Mouse (Mus musculus): ENCODE measurements around the gene 4930404N11Rik. TPM values are rescaled to one million over a fixed set of nuclear protein-coding genes. Genes with fewer than 3 reads are reported as not detected.
A peak's percentile ranks its signal among the peaks of the same experiment; 100 is the strongest.

The 4930404N11Rik gene
- total RNA-seq, 2 experiments from 2014 or later: 1.6 to 2.0 TPM

DNA sequence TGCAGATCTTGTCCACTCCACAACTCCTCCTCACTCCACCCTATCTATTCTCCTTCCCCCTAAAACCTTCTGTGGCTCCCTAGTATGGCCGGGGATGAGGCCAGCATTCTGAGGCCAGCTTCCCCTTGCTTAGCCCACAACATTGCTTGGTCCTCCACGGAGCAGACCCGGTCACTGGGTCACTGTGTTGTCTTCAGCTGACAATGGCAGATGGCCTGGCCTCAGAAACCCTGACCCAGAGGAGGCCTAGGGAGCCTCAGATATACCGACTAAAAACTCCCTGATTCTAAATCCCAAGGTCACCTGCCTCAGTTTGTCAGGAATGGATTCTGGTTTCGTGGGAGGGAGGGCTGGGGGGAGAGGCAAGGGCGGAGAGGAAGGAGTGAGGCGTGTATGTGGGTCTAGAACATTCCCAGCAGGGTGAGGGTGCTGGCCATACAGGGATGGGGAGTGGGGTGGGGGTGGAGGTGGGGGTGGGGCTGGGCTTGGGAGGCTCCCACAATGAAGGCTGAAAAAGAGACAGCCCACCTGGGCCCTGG lies 36.7 kb upstream of the 4930404N11Rik start:
- no peak for DNase-seq (ENCODE audit: low spot score in 2 of 2)

DNA sequence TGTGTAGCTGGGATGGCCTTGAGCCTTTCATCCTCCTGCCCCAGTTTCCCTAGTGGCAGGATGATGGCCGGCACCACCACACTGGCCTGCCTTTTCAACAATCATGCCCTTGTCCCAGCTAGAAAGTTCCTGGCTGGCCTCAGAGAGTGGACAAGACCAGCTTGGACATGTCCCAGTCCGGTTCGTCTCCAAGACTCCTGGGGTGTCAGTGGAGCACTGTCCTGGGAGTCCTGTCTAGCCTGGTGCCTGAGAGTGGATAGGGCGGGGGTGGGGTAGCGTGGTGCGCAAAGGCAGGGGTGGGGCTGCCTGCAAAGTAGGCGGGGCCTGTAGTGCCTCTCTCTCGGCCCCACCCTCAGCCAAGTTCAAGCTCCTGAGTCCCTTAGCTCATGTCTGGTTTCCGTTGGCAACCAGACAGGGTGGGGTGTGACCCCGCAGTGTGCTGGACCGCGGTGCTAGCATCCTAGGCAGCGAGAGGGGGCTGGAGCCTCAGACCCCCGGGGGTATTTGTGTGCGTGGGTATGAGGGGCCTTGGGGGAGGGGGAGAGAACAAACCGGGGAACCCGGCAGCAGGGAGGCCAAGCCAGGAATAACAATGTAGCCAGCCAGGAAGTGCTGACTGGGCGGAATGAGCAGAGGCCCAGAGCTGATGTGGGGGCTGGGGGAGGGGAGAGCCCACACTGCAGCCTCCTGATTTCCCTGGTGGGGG lies 36.1 kb upstream of the 4930404N11Rik start:
- peak in 1 of 2 experiments; percentile 60 for DNase-seq (ENCODE audit: low spot score in 2 of 2)

DNA sequence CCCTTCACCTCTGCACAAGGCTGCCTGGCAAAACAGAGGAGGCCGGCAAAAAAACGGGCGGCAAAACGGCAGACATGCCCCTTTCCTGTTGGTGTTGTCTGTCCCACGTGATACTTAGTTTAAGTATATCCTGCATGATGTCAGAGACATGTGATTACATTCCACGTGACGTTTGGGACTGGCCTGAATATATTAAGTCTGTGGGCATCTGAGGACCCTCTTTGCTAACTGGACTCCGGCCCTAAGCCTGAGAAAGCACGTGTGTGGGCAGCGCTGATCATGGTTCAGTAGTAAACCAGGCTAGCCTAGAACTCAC lies 35.5 kb upstream of the 4930404N11Rik start:
- no peak for DNase-seq (ENCODE audit: low spot score in 2 of 2)

DNA sequence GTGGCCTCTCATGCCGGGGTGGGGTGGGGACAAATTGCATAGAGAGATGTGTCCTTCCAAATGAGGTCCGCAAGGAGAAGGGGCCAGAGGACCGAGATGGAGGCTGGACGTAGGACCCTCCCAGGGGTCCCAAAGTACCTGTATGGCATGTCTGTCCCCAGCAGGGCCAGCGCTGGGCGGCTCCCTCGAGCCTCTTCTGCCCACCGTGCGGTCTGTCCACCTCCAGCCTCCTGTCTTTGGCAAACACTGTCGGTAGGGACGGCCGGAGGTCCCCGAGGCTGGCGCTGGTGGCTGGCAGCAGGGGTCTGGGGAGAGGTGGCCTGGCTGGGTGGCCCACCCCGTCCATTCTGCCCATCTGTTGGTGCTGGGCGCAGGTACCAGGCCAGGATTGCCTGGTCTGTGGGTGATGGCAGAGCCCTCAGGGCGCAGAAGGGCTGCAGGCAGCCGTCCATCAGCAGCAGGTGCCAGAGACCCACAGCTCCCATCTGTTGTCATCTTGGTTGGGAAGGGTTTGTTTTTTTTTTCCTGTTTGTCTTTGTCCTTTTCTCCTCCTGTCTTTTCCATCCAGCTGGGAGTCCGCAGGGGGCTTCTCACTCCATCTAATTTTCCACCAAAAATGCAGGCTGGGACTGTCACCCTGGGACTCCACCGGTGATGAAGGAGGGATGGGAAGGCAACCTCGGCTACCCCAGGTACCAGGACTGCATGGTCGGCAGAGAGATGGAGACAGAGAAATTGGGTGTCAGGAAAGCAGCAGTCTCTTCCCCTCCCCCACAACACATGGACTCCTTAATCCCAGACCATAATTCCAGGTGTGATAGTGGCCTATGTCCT lies 35.0 kb upstream of the 4930404N11Rik start:
- DNase-seq (ENCODE audit: low spot score in 2 of 2): no peak

DNA sequence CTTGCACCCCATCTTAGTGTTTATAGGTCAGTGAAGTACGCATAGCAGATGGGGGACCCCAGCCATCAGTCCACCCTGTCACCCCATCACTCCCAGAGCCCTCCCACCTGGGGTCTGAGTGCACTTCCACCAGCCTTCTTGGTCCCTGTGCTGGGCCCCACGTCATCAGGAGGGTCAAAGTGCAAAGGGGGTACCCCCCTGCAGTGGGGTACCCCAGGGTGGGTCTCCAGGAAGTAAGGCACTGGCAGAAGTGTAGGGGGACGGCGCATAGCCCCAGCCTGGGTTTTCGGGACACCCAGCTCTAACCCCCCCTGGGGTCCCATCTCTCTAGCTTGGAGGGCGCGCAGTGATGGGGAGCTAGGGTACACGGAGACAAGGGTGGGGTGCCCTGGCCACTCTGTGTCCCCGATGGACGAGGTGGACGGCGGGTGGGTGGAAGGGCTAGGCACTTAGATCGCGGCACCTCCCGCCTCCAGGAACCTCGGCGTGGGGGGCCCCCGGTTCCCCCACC lies 34.2 kb upstream of the 4930404N11Rik start:
- no peak for DNase-seq (ENCODE audit: low spot score in 2 of 2)

DNA sequence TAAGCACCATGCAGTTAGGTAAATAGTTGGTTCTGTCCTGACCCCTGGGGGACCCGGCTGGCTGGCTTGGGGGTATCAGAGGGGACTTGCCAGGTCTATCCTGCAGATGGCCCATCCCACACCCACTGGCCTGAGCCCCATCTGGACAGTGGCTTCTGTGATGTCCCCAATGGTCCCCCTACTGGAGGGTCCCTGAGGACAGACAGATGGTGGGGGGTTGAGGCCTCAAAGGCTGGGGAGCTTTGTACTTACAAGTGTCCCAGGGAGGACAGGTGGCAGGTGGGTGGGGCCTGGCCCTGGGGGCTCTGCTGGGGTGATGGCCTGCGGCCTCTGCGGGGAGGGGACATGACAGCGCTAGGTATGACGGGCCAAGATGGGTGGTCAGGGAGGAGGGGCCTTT lies 33.7 kb upstream of the 4930404N11Rik start:
- no peak for DNase-seq (ENCODE audit: low spot score in 2 of 2)

DNA sequence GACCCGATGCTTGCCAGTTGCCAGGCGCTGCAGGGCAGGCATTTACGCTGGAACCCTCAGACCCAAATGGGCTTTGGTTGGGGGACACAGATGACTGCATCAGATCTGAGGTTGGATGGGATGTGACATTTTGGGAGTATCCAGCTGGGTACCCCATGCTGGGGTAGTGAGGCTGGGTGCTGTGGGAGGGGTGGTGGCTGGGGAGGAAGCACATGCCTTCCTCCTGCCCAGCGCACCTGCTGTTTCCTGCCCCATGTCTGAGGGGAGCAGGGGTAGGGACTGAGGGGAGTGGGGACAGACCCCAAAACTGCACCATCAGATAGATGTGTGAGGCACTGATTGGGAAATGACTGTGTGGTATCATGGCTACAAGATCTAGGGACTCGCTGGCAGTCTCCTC lies 31.1 kb upstream of the 4930404N11Rik start:
- DNase-seq (ENCODE audit: low spot score in 2 of 2): no peak

DNA sequence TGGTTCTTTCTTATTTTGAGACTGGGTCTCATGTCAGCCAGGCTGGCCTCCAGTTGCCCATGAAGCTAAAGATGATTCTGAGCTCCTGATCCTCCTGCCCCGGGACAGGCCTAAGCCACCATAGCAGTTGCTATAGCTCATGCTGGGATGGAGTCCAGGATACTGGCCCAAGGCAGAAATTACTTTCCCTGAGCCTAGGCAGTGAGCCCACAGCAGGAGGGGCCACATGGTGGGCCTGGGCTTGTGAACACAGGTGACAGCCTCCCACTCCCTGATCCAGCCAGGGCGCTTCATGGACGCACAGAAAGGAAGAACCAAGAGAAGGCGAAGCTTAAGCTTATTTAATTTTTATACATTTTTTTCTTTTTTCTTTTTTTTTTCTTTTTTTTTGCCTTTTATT lies 30.2 kb upstream of the 4930404N11Rik start:
- no peak for DNase-seq (ENCODE audit: low spot score in 2 of 2)

DNA sequence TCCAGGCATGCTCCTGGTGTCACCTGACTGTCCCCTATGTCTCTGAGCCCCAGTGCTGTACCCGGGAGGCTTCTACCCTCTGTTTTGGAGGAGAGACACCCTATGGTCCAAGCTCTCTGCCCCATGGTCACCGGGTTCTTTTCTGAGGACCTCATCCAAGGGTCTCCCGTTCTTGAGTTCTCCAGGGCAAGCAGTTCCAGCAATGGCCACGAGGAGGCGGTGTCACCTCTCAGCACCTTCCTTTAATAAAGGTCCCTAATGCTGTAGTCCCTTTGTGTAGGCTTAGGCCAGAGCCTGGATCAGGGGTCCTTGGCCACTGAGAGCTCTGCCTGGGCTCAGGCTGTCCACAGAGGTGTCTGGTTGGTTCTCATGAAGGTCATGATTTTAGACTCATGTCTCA lies 29.5 kb upstream of the 4930404N11Rik start:
- DNase-seq (ENCODE audit: low spot score in 2 of 2): peak in 1 of 2 experiments; percentile 77

DNA sequence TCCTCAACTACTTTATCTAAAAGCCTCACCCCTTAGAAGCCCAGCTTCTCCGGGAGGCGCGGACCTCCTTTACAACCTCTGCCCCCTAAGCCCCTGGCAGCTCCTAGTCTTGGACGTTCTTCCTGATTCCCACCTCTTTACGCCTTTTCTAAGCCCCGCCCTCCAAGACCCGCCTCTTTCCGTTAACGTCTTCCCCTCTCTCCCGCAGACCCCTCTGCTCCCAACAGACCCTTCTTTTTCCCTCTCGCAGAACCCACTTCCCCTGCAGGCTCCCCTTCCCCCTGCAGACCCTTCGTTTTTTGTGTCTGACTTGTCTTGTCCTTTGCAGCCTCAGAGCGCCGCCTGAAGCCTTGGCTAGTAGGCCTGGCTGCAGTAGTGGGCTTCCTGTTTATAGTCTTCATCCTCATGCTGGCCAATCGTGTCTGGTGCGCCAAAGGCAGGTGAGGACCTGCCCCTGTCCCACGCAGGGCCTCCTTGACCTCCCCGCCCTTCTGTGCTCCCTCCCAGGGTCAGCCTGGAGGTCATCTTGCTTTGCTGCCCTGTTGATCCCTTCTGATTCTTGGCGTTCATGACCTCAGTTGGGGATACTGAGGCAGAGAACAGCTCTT lies 27.9 kb upstream of the 4930404N11Rik start:
- DNase-seq (ENCODE audit: low spot score in 2 of 2): no peak

DNA sequence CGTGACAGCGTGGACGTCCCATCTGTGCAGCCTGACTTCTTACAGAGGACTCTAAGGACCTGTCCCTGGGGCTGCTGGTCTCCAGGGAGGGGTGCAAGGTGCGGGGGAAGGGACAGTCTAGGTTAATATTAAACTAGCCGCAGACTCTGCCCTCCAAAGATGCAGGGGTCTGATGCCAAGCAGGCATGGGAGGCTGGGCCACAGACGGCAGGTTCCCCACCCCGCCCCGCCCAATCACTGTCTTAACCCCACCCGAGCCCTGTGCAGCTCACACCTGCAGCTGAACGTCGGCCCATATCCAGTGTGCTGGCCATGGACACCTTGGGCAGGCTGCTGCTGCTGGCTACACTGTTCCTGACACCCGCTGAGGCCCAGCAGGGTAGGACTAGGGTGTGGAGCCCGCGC lies 27.2 kb upstream of the 4930404N11Rik start, which contains the start of gene Smim24:
Smim24 (plus strand) TSS at position 271 of the 405 bp plus-strand sequence.
- DNase-seq (ENCODE audit: low spot score in 2 of 2): no peak

DNA sequence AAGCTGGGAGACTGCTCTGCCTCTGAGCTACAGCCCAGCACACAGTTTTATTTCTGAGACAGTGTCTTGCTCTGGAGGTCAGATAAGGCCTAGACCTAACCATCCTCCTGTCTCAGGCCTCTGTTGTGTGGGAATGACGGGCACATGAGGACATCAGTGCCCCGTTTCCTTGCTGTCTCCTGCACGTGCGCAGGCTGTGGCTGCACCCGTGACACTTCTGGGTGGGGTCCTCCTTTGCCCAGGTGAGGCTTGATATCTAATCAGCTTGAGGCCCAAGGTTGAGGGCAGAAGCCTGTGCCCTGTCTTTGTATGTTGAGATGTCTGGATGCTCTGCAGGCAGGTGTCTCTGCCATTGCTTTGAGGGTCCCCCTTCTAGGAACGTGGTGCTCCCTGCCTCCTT lies 26.7 kb upstream of the 4930404N11Rik start:
- DNase-seq (ENCODE audit: low spot score in 2 of 2): no peak

DNA sequence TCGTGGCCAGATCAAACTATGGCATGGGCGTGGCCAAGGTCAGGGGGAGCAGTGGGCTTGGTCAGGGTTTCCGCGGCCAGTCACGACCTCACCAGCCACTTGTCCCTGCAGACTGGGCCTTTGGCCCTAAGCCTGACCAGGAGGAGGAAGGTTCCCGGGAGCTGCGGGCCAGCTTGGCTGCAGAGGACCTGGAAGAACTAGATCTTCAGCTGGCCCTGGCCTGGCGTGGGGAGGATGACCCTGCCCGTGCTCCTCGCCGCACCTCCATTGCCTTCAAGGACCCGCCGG lies 25.0 kb upstream of the 4930404N11Rik start:
- no peak for DNase-seq (ENCODE audit: low spot score in 2 of 2)

DNA sequence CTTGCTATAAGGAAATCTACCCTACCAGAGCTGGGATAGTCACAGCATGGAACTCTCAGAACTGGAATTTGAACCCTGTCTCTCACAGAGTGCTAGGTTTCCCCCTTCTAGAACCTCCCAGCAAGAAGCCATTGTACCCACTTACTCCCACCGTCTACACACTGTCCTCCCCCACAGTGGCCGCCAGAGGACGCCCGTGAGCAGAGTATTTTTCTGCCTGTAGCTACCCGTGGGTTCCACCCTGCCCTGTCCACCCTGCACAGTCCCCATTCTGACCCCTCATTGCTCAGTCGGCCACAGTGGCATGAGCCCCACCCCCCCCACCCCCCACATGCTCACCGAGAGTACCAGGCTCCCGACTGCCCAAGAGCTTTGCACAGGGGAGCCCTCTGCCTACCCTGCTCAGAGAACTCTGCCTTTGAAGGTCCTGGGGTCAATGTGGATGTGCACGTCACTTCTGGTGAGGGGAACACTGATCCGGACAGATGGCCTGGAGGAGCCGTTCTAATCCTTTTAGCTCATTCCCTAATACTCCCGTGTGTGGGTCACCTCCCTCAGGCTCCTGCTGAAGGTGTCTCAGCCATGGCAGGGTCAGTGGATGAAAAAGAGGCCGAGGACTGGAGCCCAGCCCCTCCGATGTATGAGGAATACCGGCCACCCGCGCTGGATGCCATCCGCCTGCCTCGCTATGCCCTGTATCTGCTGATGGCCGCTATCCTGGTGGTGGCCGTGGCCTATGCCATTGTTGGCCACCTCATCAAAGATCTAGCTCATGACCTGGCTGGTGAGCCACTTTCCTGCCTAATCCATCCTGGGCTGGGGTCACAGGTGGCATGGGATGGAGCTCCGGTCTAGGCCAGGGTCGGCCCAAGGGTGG lies 24.4 kb upstream of the 4930404N11Rik start:
- peak in 1 of 2 experiments; percentile 77 for DNase-seq (ENCODE audit: low spot score in 2 of 2)

DNA sequence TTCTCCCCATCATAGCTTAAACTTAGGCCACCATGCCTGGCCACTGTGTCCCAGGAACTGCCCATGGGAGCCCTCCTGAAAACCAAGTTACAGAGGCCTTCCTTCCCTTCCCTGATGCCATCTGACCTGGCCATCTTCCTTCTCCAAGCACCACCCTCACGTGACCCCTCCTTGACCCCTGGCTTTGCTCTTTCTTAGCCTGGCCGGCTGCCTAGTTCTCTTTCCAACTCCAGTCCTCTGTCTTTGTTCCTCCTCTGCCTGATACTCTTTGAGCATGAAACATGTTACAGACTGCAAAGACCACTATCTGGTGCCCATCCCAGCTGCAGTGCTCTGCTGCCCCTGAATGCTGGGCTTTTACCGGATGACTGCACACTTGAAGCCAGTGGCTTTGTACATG lies 23.8 kb upstream of the 4930404N11Rik start:
- DNase-seq (ENCODE audit: low spot score in 2 of 2): no peak

DNA sequence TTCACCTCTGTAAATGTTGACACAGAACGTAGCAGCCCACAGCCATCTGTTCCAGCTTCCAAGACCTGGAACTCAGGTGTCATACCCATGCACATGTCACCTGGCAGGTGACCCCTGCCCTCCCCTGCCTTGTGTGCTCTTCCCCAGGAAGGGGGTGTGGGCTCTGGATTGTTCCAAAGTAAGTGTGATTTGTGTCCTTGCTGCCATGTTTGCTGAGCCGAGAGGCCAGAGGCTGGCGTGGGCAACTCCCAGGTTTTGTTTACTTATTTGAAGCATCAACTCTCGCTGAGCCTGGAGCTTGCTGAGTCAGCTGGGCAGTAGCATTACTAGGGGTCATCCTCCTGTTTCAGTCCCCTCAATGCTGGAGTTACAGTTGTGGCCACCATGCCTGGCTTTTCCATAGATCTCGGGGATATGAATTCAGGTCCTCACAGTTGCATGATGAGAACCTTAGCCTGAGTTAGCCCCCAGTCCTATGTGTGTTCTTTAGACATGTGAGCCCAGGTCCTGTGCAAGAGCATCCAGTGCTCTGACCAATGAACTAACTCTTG lies 23.0 kb upstream of the 4930404N11Rik start, which contains the start of gene Gm48552:
Gm48552 (plus strand) TSS at position 501 of the 551 bp plus-strand sequence.
- DNase-seq (ENCODE audit: low spot score in 2 of 2): no peak

DNA sequence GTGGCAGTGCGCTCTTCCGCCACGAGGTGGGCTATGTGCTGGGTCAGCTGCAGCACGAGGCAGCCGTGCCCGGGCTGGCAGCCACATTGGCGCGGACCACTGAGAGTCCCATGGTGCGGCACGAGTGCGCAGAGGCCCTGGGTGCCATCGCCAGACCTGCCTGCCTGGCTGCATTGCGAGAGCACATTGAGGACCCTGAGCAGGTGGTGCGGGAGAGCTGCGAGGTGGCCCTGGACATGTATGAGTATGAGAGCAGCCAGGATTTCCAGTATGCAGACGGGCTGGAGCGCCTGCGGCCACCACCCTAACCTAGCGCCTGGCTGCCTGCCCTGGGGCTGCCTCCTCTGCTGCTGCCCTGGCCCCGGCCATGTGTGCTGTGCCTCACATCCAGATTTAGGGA lies 22.1 kb upstream of the 4930404N11Rik start:
- DNase-seq (ENCODE audit: low spot score in 2 of 2): no peak

DNA sequence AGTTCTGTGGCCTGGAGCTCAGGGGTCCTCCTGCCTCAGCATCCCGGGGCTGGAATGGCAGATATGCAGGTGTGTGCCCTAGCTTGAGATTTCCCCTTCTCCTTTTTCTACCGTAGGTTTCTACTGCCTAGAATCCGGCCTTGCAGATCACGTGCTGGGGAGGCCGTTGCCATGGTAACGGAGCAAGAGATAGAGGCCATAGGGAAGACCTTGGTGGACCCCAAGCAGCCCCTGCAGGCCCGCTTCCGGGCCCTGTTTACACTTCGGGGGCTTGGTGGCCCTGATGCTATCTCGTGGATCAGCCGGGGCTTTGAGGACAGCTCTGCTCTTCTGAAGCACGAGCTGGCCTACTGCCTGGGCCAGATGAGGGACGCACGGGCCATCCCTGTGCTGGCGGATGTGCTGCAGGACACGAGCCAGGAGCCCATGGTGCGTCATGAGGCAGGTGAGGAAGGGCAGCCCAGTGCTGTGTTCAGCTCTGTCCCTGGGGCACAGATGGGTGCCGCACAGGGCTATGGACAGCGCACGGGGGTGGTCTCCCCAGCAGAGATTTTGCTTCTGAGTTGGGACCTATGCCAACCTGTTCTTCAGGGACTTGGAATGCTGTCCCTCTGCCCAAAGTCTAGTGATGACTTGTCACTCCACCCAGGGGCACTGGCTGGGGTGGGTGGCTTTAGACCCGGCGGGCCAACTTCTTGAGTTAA lies 20.1 kb upstream of the 4930404N11Rik start:
- no peak for DNase-seq (ENCODE audit: low spot score in 2 of 2)

DNA sequence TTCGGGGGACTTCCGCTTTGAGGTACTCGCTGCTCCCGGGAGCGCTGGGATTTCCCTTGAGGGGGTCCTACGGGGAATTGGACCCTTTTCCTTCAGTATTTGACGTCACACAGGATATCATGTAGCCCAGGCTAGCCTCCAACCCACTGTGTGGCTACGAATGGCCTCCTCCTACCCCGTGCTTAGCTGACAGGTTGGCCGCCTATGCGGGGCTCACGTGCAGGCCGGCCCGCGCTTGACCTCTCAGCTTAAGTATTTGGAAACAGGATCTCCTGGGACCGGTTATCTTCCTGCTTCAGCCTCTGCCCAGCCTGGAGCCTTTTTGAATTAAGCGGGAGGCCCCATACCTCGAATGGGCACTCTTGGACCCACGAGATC lies 19.0 kb upstream of the 4930404N11Rik start:
- no peak for DNase-seq (ENCODE audit: low spot score in 2 of 2)

Measured in layer of hippocampus, adult 18-20 months (tissue).